Mouse (Mus musculus): ENCODE data around the gene Mcm7. TPM values are rescaled to one million over a fixed set of nuclear protein-coding genes. Genes with fewer than 3 reads are reported as not detected.

Gene Mcm7
- total RNA-seq, 1 experiment from 2014 or later: 48.8 TPM

GRCm38 (mm10) chr5:138155443-138155976, 16.7 kb downstream of the Mcm7 start, which contains the start of gene Zfp113:
Gene Zfp113 (minus strand): TSS chr5:138155744.
- DNase-seq: peak; percentile 76

DNA sequence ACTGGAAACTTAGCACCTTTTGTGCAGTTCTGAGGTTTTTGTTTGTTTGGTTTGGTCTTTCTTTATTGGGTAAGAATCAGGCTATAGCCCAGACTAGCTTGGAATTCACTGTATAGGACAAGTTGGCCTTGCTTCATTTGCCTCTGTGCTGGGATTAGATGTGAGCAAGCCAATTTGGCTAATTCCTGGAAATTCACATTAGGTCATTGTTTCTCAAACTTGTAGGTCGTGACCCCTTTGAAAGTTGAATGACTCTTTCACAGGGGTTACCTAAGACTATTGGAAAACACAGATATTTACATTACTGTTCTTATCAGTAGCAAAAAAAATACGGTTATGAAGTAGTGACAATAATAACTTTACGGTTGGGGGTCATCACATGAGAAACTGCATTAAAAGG, 17.8 kb downstream of the Mcm7 start:
- DNase-seq: no peak

- no peak for DNase-seq
Observed at GRCm38 (mm10) chr5:138138585-138138984, 33.6 kb downstream of the Mcm7 start.

DNA sequence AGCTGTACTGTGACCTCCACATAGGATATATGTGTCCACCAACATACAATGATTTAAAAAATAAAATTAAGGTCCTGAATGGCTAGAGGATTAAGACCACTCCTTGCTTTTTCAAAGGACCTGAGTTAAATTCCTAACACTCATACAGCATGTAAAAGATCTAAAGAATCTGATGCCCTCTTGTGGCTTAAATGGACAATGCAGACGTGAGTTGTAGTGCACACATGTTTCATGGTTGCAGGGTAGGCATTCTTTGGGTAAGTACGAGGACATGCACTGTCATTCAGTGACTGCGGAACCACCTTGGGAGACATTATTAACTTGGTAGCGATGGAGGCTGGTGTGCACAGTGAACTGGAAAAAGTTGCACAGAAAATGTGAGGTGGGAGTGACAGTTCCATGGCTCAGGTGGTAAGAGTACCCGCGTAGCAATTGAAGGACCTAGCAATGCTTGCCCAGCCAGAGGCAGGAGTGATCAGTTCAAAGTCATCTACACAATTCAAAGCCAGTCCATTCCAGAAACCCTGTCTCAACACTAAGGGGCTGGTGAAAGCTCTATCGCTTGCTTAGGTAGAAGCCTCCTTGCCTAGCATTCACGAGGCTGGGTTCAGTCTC, 34.2 kb downstream of the Mcm7 start:
- no peak for DNase-seq

DNA sequence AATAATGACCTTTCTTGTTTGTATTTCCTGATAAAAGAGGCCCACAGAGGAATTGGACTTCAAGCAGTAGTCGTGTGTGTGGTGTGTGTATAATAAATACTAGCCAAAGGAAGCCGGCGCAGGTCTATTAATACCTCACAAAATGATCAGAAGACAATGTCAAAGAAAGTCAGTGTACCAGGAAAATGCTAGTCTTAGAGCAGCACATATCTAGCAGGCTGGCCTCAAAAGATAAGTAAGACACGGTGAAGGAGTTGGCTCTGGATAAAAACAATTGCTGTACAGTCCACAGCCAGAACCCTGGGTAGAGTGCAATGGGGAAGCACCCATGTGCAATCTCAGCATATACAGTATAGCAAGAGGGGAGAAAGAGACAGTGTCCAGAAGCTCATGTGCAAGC, 35.0 kb downstream of the Mcm7 start:
- DNase-seq: no peak

- no peak for DNase-seq
Observed at GRCm38 (mm10) chr5:138132425-138133064, 39.7 kb downstream of the Mcm7 start.

DNA sequence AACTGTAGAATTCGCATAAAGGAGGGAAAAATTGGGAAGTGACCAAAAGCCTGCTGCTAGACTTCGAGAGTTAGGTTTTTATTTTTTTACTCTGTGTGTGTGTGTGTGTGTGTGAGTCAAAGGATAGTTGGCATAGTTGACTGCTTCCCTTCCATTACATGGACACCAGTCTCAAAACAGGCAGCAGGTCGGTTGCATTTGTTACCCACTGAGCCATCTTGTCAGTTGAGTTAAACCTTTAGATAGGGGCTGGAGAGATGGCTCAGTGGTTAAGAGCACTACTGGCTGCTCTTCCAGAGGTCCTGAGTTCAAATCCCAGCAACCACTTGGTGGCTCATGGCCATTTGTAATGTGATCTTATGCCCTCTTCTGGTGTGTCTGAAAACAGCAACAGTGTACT, 54.2 kb downstream of the Mcm7 start:
- DNase-seq: no peak

DNA sequence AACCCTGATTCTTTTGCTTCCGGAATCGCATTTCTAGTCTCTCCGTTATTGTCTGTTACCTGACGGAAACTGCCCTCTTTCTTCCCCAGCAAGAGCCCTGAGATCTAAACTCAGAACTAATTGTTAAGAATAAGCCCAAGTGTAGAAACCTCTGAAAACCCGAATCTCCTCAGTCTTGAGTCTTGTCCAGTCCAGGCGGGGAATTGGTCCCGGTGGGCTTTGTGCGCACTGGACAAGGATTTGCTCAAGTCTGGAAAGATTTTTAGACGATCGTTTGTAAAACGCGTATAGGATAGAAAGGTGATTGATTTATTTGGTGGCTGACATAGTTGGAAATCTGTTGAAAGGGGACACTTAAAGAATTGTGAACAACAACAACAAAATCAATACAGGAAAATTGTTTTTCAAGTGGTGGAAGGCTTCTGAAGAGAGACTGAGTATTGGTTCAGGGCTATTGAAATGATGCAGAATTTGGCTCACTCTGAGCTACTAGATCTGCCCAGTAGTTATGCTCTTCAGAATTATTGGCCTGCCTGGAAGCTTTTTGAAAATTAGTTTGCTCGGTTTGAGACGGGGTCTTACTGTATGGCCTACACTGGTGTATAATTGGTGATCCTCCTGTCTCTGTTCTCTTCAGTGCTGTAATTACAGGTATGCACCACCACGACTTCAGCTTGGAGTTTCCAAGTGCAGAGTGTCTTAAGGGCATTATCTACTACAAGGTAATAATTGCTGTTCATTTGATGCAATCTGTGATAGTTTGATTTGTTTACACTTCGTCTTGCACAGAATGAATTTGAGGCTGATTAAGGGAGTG, 54.8 kb downstream of the Mcm7 start:
- no peak for DNase-seq

- peak; percentile 89 for DNase-seq
Observed at GRCm38 (mm10) chr5:138116255-138117198, 55.7 kb downstream of the Mcm7 start, which contains the start of gene Zscan21. Gene Zscan21 (plus strand): TSS chr5:138116903.

Small RNA genes within 50 kb of the gene (microRNA-seq; reads per million reads assigned to microRNA genes)
- gene Mir106b (2,117 to 2,400 reads per million in 2 experiments), gene Mir25 (491 to 506 reads per million in 2 experiments), gene Mir93 (4,964 to 5,900 reads per million in 2 experiments)

Other genes starting within 250 kb of the Mcm7 start
- gene Gjc3, start 209.3 kb downstream of the Mcm7 start, total RNA-seq (2021): 0.55 TPM in 1 of 2 replicates, not detected in the other
- 0.52 and 11.1 TPM in 2 replicates for gene Azgp1, start 190.9 kb downstream of the Mcm7 start, total RNA-seq (2021)
- gene Smok3a, start 151.2 kb downstream of the Mcm7 start, total RNA-seq (2021): not detected in 2 replicates
- gene Smok3b, start 151.0 kb downstream of the Mcm7 start, total RNA-seq (2021): not detected in 2 replicates
- not detected in 2 replicates for gene Smok3c, start 119.2 kb downstream of the Mcm7 start, total RNA-seq (2021)
- gene Zkscan1, start 87.3 kb downstream of the Mcm7 start, total RNA-seq (2021): 40.4 and 47.5 TPM in 2 replicates
- gene Zscan21, start 55.5 kb downstream of the Mcm7 start, total RNA-seq (2021): 18.9 and 19.8 TPM in 2 replicates
- gene Zfp113, start 16.7 kb downstream of the Mcm7 start, total RNA-seq (2021): 11.4 and 14.1 TPM in 2 replicates
- 136 and 140 TPM in 2 replicates for gene Cops6, start 11.4 kb downstream of the Mcm7 start, total RNA-seq (2021)
- 19.1 and 25.8 TPM in 2 replicates for gene Ap4m1, start 420 bp downstream of the Mcm7 start, total RNA-seq (2021)
- gene Taf6, start 15.0 kb upstream of the Mcm7 start, total RNA-seq (2021): 42.9 and 46.0 TPM in 2 replicates
- gene Cnpy4, start 15.1 kb upstream of the Mcm7 start, total RNA-seq (2021): 21.6 and 25.5 TPM in 2 replicates
- gene Mblac1, start 21.9 kb upstream of the Mcm7 start, total RNA-seq (2021): 9.4 and 12.1 TPM in 2 replicates
- gene Nxpe5, start 53.5 kb upstream of the Mcm7 start, total RNA-seq (2021): 0.30 TPM in 1 of 2 replicates, not detected in the other
- gene Lamtor4, start 83.1 kb upstream of the Mcm7 start, total RNA-seq (2021): 79.7 and 96.6 TPM in 2 replicates
- 31.6 and 38.4 TPM in 2 replicates for gene BC037034, start 91.6 kb upstream of the Mcm7 start, total RNA-seq (2021)
- not detected in 2 replicates for gene Gal3st4, start 100.4 kb upstream of the Mcm7 start, total RNA-seq (2021)
- not detected in 2 replicates for gene Gm43720, start 107.5 kb upstream of the Mcm7 start, total RNA-seq (2021)
- 0.81 and 0.91 TPM in 2 replicates for gene Gpc2, start 107.6 kb upstream of the Mcm7 start, total RNA-seq (2021)
- gene Stag3, start 107.8 kb upstream of the Mcm7 start, total RNA-seq (2021): not detected in 2 replicates
- not detected in 2 replicates for gene Pvrig, start 169.5 kb upstream of the Mcm7 start, total RNA-seq (2021)